Mouse (Mus musculus): ENCODE measurements at regions not wholly inside any gene's neighbourhood (a gene's known extent, or its start where the extent isn't known, plus 50 kb on each side); places are given as distances from the start of the nearest gene placed in this dataset.

GRCm38 (mm10) chr10:22993158-22993557 is 173.2 kb upstream of the Tcf21 start:
- Histone ChIP-seq H3K9me3 (no peaks in the 10 kb centered on the region), H3K4me1 (no peaks in the 10 kb centered on the region), H3K36me3 (no peaks in the 10 kb centered on the region), H3K9ac (replicated peaks) (no peak overlapping the region), H3K27ac (replicated peaks) (no peak overlapping the region), H3K4me3 (no peak overlapping the region), H3K4me2 (replicated peaks) (no peak overlapping the region), H3K27me3 (no peaks in the 10 kb centered on the region)
- 91% methylated on average over 3 of the region's 3 CpGs for WGBS
- no peak for ATAC-seq (ENCODE audit: low FRiP score, low read depth)

- no peaks in the 10 kb centered on the region for H3K36me3 ChIP-seq
- H3K9ac ChIP-seq (replicated peaks) = no peak overlapping the region
- H3K4me1 ChIP-seq = no peaks in the 10 kb centered on the region
- no peak overlapping the region for H3K27ac ChIP-seq (replicated peaks)
- 83% methylated on average over 6 of the region's 6 CpGs for WGBS
- no peak overlapping the region for H3K4me3 ChIP-seq
- H3K27me3 ChIP-seq = no peaks in the 10 kb centered on the region
- no peak for ATAC-seq (ENCODE audit: low FRiP score, low read depth)
- H3K4me2 ChIP-seq (replicated peaks) = no peak overlapping the region
- no peaks in the 10 kb centered on the region for H3K9me3 ChIP-seq
Measured at GRCm38 (mm10) chr10:22981798-22982197, 161.8 kb upstream of the Tcf21 start.

GRCm38 (mm10) chr10:22978442-22978841 is 158.5 kb upstream of the Tcf21 start:
- no peaks in the 10 kb centered on the region for H3K9me3 ChIP-seq
- ATAC-seq (ENCODE audit: low FRiP score, low read depth) = no peak
- H3K27ac ChIP-seq (replicated peaks) = no peak overlapping the region
- no peak overlapping the region for H3K9ac ChIP-seq (replicated peaks)
- H3K4me2 ChIP-seq (replicated peaks) = no peak overlapping the region
- WGBS = 95% methylated on average over 7 of the region's 7 CpGs
- H3K4me1 ChIP-seq = no peaks in the 10 kb centered on the region
- no peaks in the 10 kb centered on the region for H3K27me3 ChIP-seq
- no peak overlapping the region for H3K4me3 ChIP-seq
- H3K36me3 ChIP-seq = no peaks in the 10 kb centered on the region

- Histone ChIP-seq H3K9ac (replicated peaks) (no peak overlapping the region), H3K4me2 (replicated peaks) (no peak overlapping the region), H3K4me1 (no peaks in the 10 kb centered on the region), H3K27ac (replicated peaks) (no peak overlapping the region), H3K27me3 (no peaks in the 10 kb centered on the region), H3K4me3 (no peak overlapping the region), H3K9me3 (no peaks in the 10 kb centered on the region), H3K36me3 (no peaks in the 10 kb centered on the region)
- WGBS = 89% methylated on average over 7 of the region's 7 CpGs
- ATAC-seq (ENCODE audit: low FRiP score, low read depth) = no peak
Measured at GRCm38 (mm10) chr10:22956956-22957355, 137.0 kb upstream of the Tcf21 start.

GRCm38 (mm10) chr10:22953283-22953682 is 133.3 kb upstream of the Tcf21 start:
- ATAC-seq (ENCODE audit: low FRiP score, low read depth) = no peak
- 87% methylated on average over 6 of the region's 6 CpGs for WGBS

GRCm38 (mm10) chr10:22944247-22944646 is 124.3 kb upstream of the Tcf21 start:
- H3K27ac ChIP-seq (replicated peaks) = no peak overlapping the region
- H3K4me3 ChIP-seq = no peak overlapping the region
- no peak for ATAC-seq (ENCODE audit: low FRiP score, low read depth)
- H3K9me3 ChIP-seq = no peaks in the 10 kb centered on the region
- no peak overlapping the region for H3K4me2 ChIP-seq (replicated peaks)
- WGBS = 100% methylated on average over 1 of the region's 1 CpGs
- H3K9ac ChIP-seq (replicated peaks) = no peak overlapping the region
- H3K4me1 ChIP-seq = no peaks in the 10 kb centered on the region
- no peaks in the 10 kb centered on the region for H3K36me3 ChIP-seq
- H3K27me3 ChIP-seq = no peaks in the 10 kb centered on the region

More at GRCm38 (mm10) chr10:22953283-22953682, 133.3 kb upstream of the Tcf21 start:
- Histone ChIP-seq H3K9me3 (no peaks in the 10 kb centered on the region), H3K4me1 (no peaks in the 10 kb centered on the region), H3K4me2 (replicated peaks) (no peak overlapping the region), H3K36me3 (no peaks in the 10 kb centered on the region), H3K27me3 (no peaks in the 10 kb centered on the region), H3K4me3 (no peak overlapping the region), H3K9ac (replicated peaks) (no peak overlapping the region), H3K27ac (replicated peaks) (no peak overlapping the region)

GRCm38 (mm10) chr10:22927977-22928376 is 108.0 kb upstream of the Tcf21 start:
- no peak overlapping the region for H3K4me2 ChIP-seq (replicated peaks)
- 89% methylated on average over 8 of the region's 8 CpGs for WGBS
- H3K27me3 ChIP-seq = no peaks in the 10 kb centered on the region
- H3K9ac ChIP-seq (replicated peaks) = no peak overlapping the region
- H3K4me3 ChIP-seq = no peak overlapping the region
- ATAC-seq (ENCODE audit: low FRiP score, low read depth) = no peak
- no peak overlapping the region for H3K27ac ChIP-seq (replicated peaks)
- H3K36me3 ChIP-seq = no peaks in the 10 kb centered on the region
- no peaks in the 10 kb centered on the region for H3K9me3 ChIP-seq
- no peaks in the 10 kb centered on the region for H3K4me1 ChIP-seq

- Histone ChIP-seq H3K36me3 (no peaks in the 10 kb centered on the region), H3K27ac (replicated peaks) (no peak overlapping the region), H3K27me3 (no peaks in the 10 kb centered on the region), H3K9ac (replicated peaks) (no peak overlapping the region), H3K4me2 (replicated peaks) (no peak overlapping the region), H3K4me3 (no peak overlapping the region), H3K4me1 (no peaks in the 10 kb centered on the region), H3K9me3 (no peaks in the 10 kb centered on the region)
- ATAC-seq (ENCODE audit: low FRiP score, low read depth) = no peak
- WGBS = 84% methylated on average over 5 of the region's 5 CpGs
Measured at GRCm38 (mm10) chr10:22926099-22926498, 106.1 kb upstream of the Tcf21 start.

GRCm38 (mm10) chr10:22921035-22921965 is 101.3 kb upstream of the Tcf21 start:
- H3K4me3 ChIP-seq = no peak overlapping the region
- H3K4me2 ChIP-seq (replicated peaks) = no peak overlapping the region
- H3K9ac ChIP-seq (replicated peaks) = no peak overlapping the region
- H3K27me3 ChIP-seq = no peaks in the 10 kb centered on the region
- 72% methylated on average over 11 of the region's 11 CpGs for WGBS
- H3K9me3 ChIP-seq = no peaks in the 10 kb centered on the region
- H3K36me3 ChIP-seq = no peaks in the 10 kb centered on the region
- no peak for ATAC-seq (ENCODE audit: low FRiP score, low read depth)
- H3K4me1 ChIP-seq = no peaks in the 10 kb centered on the region
- no peak overlapping the region for H3K27ac ChIP-seq (replicated peaks)

GRCm38 (mm10) chr10:22919869-22920268 is 99.9 kb upstream of the Tcf21 start:
- Histone ChIP-seq H3K27ac (replicated peaks) (no peak overlapping the region), H3K9me3 (no peaks in the 10 kb centered on the region), H3K4me3 (no peak overlapping the region), H3K27me3 (no peaks in the 10 kb centered on the region), H3K4me2 (replicated peaks) (no peak overlapping the region), H3K9ac (replicated peaks) (no peak overlapping the region), H3K4me1 (no peaks in the 10 kb centered on the region), H3K36me3 (no peaks in the 10 kb centered on the region)
- WGBS = 79% methylated on average over 1 of the region's 1 CpGs
- no peak for ATAC-seq (ENCODE audit: low FRiP score, low read depth)

GRCm38 (mm10) chr10:22917797-22918196 is 97.8 kb upstream of the Tcf21 start:
- Histone ChIP-seq H3K9me3 (no peaks in the 10 kb centered on the region), H3K4me1 (no peaks in the 10 kb centered on the region), H3K4me3 (no peak overlapping the region), H3K36me3 (no peaks in the 10 kb centered on the region), H3K27ac (replicated peaks) (no peak overlapping the region), H3K4me2 (replicated peaks) (no peak overlapping the region), H3K9ac (replicated peaks) (no peak overlapping the region), H3K27me3 (no peaks in the 10 kb centered on the region)
- ATAC-seq (ENCODE audit: low FRiP score, low read depth) = no peak
- WGBS = 96% methylated on average over 1 of the region's 1 CpGs

- no peak overlapping the region for H3K4me3 ChIP-seq
- H3K27me3 ChIP-seq = no peaks in the 10 kb centered on the region
- H3K4me2 ChIP-seq (replicated peaks) = no peak overlapping the region
- no peaks in the 10 kb centered on the region for H3K36me3 ChIP-seq
- H3K9ac ChIP-seq (replicated peaks) = no peak overlapping the region
- ATAC-seq (ENCODE audit: low FRiP score, low read depth) = no peak
- no peaks in the 10 kb centered on the region for H3K9me3 ChIP-seq
- WGBS = 78% methylated on average over 6 of the region's 6 CpGs
- H3K4me1 ChIP-seq = no peaks in the 10 kb centered on the region
- no peak overlapping the region for H3K27ac ChIP-seq (replicated peaks)
Measured at GRCm38 (mm10) chr10:22915785-22916514, 96.0 kb upstream of the Tcf21 start.

Data from midbrain, embryonic 12.5 days (tissue).